Mouse (Mus musculus): ENCODE measurements at regions not wholly inside any gene's neighbourhood (a gene's known extent, or its start where the extent isn't known, plus 50 kb on each side); places are given as distances from the start of the nearest gene placed in this dataset.
A peak's percentile ranks its signal among the peaks of the same experiment; 100 is the strongest.
"Not testable (repeated sequence)": the region's sequence is repeated elsewhere in the genome, so short reads cannot be mapped to it uniquely, and the experiment has no call there.

- no peak for DNase-seq (ENCODE audit: low spot score in 2 of 2)
- intact Hi-C loops (cut with DNase I) = loop anchor here (2.0 kb wide), 1 partner anchor 97 kb away; no protein-coding TSS in a partner anchor
These were observed 95.1 kb upstream of the Map3k1 start for GRCm38 (mm10) chr13:111903931-111904330.

- DNase-seq (ENCODE audit: low spot score in 2 of 2) = peak; percentile 84 to 86
- intact Hi-C loops (cut with DNase I) = loop anchor here (2.0 kb wide), 1 partner anchor 98 kb away; no protein-coding TSS in a partner anchor
These were observed 95.9 kb upstream of the Map3k1 start for GRCm38 (mm10) chr13:111904616-111905212.

- intact Hi-C loops (cut with DNase I) = loop anchor here (2.0 kb wide), 1 partner anchor 98 kb away; no protein-coding TSS in a partner anchor
- DNase-seq (ENCODE audit: low spot score in 2 of 2) = no peak
These were observed 96.5 kb upstream of the Map3k1 start for GRCm38 (mm10) chr13:111905213-111905701.

- no peak for DNase-seq (ENCODE audit: low spot score in 2 of 2)
- intact Hi-C loops (cut with DNase I) = no loop called here
These were observed 102.3 kb upstream of the Map3k1 start for GRCm38 (mm10) chr13:111911071-111911470.

GRCm38 (mm10) chr13:111911661-111912312 is 103.0 kb upstream of the Map3k1 start:
- intact Hi-C loops (cut with DNase I) = no loop called here
- DNase-seq (ENCODE audit: low spot score in 2 of 2) = no peak

GRCm38 (mm10) chr13:111914348-111914913 is 105.6 kb upstream of the Map3k1 start:
- DNase-seq (ENCODE audit: low spot score in 2 of 2) = no peak
- intact Hi-C loops (cut with DNase I) = no loop called here

- DNase-seq (ENCODE audit: low spot score in 2 of 2); intact Hi-C loops (cut with DNase I): not testable (repeated sequence)
These were observed 110.6 kb upstream of the Map3k1 start for GRCm38 (mm10) chr13:111919417-111919816.

- intact Hi-C loops (cut with DNase I) = no loop called here
- DNase-seq (ENCODE audit: low spot score in 2 of 2) = no peak
These were observed 111.7 kb upstream of the Map3k1 start for GRCm38 (mm10) chr13:111920534-111920933.

- intact Hi-C loops (cut with DNase I) = no loop called here
- DNase-seq (ENCODE audit: low spot score in 2 of 2) = no peak
These were observed 112.6 kb upstream of the Map3k1 start for GRCm38 (mm10) chr13:111921142-111922035.

- DNase-seq (ENCODE audit: low spot score in 2 of 2) = no peak
- intact Hi-C loops (cut with DNase I) = no loop called here
These were observed 116.6 kb upstream of the Map3k1 start for GRCm38 (mm10) chr13:111925349-111925748.

- intact Hi-C loops (cut with DNase I) = no loop called here
These were observed 118.0 kb upstream of the Map3k1 start for GRCm38 (mm10) chr13:111926801-111927200.

GRCm38 (mm10) chr13:111927489-111927888 is 118.7 kb upstream of the Map3k1 start:
- DNase-seq (ENCODE audit: low spot score in 2 of 2) = no peak
- intact Hi-C loops (cut with DNase I) = no loop called here

More at GRCm38 (mm10) chr13:111926801-111927200, 118.0 kb upstream of the Map3k1 start:
- no peak for DNase-seq (ENCODE audit: low spot score in 2 of 2)

GRCm38 (mm10) chr13:111928636-111929544 is 120.1 kb upstream of the Map3k1 start:
- intact Hi-C loops (cut with DNase I) = no loop called here
- DNase-seq (ENCODE audit: low spot score in 2 of 2) = no peak

- no peak for DNase-seq (ENCODE audit: low spot score in 2 of 2)
- intact Hi-C loops (cut with DNase I) = no loop called here
These were observed 121.1 kb upstream of the Map3k1 start for GRCm38 (mm10) chr13:111929908-111930307.

- no peak for DNase-seq (ENCODE audit: low spot score in 2 of 2)
- intact Hi-C loops (cut with DNase I) = no loop called here
These were observed 123.7 kb upstream of the Map3k1 start for GRCm38 (mm10) chr13:111932464-111932863.

GRCm38 (mm10) chr13:111933526-111934240 is 124.9 kb upstream of the Map3k1 start:
- intact Hi-C loops (cut with DNase I) = no loop called here
- DNase-seq (ENCODE audit: low spot score in 2 of 2) = no peak

GRCm38 (mm10) chr13:111935721-111936080 is 126.9 kb upstream of the Map3k1 start:
- DNase-seq (ENCODE audit: low spot score in 2 of 2) = no peak
- intact Hi-C loops (cut with DNase I) = no loop called here

Measured in left cerebral cortex, postnatal 36 days (tissue).